Mouse (Mus musculus) thymus, postnatal 25 days (tissue): ENCODE measurements around the gene Gtf3c5.

ENCODE experiments used
- DNase-seq: peaks from one replicate; pipeline ENCODE4 v3.0.0; 2022

Gene Gtf3c5

GRCm38 (mm10) chr2:28583651-28584050 is at the start of gene Gtf3c5:
Gene Gtf3c5, minus strand, starts transcription at chr2:28583751.
- DNase-seq = no peak

DNA sequence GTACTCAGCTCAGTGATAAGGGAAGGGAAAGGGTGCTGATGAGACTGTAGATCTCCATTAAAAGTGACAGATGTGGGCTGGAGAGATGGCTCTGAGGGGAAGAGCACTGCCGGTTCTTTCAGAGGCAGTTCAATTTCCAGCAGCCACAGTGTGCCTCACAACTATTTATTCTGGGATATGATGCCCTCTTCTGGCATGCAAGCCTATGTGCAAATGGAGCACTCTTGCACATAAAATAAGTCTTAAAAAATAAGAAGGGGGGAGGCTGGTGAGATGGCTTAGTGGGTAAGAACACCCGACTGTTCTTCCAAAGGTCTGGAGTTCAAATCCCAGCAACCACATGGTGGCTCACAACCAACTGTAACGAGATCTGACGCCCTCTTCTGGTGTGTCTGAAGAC is 49.6 kb upstream of the Gtf3c5 start:
- no peak for DNase-seq

DNA sequence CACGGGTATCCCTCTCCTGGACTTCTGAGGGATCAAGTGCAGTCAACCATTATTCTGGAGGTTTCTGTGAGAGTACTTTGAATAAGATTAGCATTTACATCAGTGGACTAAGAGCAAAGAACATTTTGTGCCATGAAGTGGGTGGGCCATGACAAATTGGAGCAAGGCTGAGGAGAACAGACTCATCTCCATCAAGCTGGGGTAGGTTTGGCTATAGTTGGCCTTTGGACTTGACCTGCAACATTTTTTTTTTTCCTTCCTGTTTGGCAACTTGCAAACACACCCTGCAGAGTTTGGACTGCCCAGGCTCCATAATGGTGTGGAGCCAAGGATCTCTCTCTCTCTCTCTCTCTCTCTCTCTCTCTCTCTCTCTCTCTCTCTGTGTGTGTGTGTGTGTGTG is 49.1 kb upstream of the Gtf3c5 start:
- no peak for DNase-seq

GRCm38 (mm10) chr2:28629911-28630381 is 46.4 kb upstream of the Gtf3c5 start:
- no peak for DNase-seq

DNA sequence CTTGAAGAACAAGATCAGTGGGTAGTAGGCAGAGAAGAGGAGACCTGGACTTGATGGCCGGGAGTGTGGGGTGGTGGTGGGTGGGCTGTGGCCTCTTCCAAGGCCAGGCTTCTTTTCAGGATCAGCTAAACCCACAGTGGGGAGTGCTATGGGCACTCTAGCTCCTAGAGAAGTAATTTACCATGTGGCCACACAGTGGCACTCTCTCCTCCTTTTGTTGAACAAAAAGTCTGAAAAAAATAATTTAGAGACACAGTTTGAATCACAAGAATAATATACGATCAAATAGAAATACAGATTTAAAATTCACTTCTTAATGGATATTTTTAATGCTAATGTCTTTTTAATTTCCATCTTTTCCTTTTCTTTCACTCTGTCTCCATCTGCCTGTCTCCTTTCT is 44.5 kb upstream of the Gtf3c5 start:
- peak; percentile 11 for DNase-seq

GRCm38 (mm10) chr2:28626038-28626437 is 42.5 kb upstream of the Gtf3c5 start:
- no peak for DNase-seq

DNA sequence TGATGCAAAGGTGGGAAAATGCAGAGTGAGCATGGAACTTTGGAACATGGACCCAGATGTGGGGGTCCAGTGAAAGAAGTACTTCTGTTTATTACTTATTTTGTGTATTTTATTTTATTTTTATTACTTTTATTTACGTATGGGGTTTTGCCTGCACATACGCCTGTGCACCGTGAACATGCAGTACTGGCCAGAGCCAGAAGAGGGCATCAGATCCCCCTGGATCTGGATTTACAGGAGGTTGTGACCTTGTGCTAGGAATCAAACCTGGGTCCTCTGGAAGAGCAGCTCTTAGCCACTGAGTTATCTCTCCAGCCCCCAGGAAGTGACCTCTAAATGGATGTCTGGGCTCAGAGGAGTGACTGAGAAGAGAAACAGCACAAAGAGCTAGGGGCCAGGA is 41.3 kb upstream of the Gtf3c5 start:
- peak; percentile 12 for DNase-seq

DNA sequence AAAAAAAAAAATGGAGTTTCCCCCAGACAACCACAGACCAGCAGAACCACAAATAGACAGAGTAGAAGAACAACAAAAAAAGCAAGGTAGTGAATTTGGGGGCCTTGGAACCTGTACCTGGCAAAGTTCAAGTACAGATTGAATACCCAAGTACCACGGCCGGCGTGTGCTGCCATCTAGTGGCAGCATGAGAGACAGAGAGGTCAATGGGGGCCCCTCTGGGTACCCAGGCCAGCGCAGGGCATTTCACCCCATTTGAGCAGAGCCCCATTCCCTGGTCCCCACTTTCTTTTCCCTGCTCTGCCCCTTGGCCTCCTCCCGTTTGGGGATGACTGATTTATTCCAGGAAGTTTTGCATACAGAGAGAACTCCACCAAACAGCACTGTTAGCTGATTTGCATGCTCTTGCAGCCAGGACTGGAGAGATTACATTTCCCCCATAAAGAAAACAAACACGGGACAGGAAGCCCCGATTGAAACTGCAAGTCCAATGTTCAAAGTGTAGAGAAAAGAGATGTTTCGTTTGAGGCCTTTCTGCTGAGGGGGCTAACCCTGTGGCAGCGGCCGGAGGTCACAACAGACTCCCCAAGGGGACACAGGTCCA is 39.1 kb upstream of the Gtf3c5 start:
- peak; percentile 46 for DNase-seq

DNA sequence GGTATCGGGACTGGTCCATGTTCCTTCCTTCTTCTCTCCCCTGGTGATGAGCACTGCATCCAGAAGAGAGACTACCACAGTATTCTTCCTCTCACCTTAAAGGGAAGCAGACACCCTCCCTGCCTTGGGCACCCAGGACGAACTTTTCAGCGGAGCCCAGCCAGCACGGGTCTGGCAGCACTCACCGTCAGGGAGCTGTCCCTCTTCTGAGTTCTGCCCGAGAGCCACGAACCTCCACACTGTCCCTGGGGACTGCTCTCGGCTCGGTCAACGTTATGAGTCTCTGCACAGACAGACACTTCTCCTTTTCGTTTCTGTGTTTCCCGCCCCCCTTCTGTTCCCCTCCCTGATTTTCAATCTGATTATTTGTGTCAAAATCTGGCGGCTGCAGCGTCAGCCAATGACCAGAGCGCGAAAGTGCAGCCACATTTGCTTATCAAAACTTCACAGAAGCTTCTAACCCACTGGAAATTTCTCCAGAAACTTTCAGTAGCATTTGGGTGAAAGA is 38.2 kb upstream of the Gtf3c5 start, which contains the start of gene Gfi1b:
Gene Gfi1b (minus strand): TSS at position 319 of the 508 bp plus-strand sequence.
- no peak for DNase-seq

GRCm38 (mm10) chr2:28621111-28621510 is 37.6 kb upstream of the Gtf3c5 start:
- no peak for DNase-seq

- no peak for DNase-seq
Measured at GRCm38 (mm10) chr2:28620522-28620921, 37.0 kb upstream of the Gtf3c5 start.

DNA sequence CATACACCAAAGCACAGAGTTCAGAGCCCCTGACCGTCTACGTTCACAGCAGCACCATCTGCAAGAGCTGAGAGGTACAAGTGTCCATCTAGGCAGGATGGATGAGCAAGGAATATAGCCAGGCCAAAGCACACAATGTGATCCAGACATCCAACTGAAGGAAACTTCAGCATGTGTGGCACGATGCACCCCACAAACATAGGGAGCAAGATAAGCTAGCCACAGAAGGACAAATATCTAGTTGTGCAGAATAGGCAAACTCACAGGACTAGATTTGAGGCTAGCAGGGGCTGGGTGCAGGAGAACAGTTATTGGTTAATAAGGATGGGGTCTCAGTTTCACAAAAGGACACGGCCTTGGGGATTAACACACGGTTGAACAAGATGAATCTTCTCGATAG is 35.8 kb upstream of the Gtf3c5 start:
- no peak for DNase-seq

DNA sequence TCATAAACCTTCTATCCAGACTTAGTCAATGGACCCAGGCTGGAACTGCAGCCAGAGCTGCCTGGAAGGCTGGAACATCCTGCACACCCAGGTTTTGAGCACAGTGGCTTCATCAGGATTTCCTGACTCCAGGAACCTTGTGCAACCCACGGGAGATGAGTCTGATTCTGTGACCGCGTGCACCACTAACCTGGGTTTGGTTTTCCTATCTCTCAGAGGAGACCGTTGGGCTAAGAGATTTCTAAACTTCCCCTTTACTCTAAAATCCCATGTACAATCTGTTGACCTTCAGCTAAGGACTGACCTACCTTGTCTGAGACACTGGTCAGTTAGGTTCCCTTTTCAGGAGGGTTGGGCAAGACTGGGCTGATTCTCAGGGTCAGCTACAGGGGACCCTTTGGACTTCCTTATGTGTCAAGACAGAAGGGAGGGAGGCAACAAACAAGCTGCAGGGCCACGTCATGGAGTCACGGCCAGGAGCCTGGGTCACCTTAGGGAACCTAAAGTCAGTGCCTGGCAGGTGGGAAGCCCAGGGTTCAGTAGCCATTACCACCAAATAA is 35.3 kb upstream of the Gtf3c5 start:
- no peak for DNase-seq

DNA sequence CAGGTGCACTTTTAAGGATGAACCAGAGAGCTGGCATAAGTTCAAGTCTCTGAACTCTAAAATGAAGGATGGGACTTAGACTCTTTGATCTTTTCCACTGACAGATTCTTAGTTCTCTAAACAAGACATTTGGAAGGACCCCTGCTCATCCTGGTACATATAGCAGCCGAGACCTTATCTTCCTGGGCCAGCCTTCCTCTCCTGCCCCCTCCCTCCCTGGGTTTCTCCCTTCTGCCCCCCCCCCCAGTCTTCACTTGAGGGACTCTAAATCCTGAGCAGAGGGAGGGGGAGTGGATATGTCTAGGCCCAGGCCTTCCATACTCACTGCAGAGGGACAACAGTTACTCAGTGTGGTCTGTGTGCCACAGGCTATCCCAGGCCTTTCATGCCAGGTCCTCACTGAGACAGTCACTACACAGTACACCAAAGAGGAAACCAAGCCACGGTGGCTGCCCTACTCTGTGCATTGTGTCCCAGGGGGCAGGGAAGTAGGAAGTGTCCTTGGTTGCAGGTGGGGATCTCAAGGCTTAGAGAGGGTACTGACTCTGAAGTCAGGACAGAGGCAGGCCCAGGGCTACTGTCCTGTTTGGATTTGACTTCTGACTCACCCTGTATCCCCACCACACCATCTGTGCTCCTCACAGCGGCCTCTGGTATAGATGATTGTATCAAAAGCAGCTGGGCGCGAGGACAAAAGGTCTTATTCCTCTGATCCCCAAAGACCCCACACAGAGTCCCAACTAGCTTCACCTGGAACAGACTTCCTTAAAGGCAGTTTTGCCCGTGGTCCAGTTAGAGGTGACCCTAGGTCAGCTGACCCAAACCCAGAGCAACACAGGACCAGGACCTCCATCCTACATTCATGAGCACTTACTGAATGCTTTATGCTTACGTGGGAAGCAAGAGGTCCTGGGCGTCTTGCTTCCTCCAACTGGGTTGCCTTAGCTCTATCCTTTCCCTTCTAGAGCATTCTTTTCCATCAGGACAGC is 34.2 kb upstream of the Gtf3c5 start:
- no peak for DNase-seq

DNA sequence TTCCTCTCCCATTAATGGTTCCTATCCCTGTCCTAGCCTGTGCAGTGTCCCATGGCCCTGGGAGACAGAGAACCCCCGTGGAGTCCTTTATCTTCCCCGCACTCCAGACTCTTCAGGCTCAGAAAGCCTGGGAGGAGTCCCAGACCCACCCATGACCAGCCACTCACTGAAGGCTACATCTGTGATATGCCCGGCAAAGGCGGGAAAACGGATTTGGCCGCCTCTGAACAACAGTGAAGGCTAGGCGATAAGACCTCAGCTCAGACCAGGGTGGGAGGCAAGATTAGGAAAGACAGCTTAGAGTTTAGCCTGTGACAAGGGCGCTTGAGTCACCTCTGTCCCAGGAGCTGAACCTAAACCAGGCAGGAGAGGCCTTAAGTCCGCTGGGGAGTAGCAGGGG is 33.3 kb upstream of the Gtf3c5 start:
- no peak for DNase-seq

- DNase-seq = peak; percentile 26
Measured at GRCm38 (mm10) chr2:28616358-28616757, 32.8 kb upstream of the Gtf3c5 start.

GRCm38 (mm10) chr2:28613599-28613998 is 30.0 kb upstream of the Gtf3c5 start:
- no peak for DNase-seq

GRCm38 (mm10) chr2:28612436-28613063 is 29.0 kb upstream of the Gtf3c5 start:
- DNase-seq = no peak

- DNase-seq = no peak
Measured at GRCm38 (mm10) chr2:28611407-28611787, 27.8 kb upstream of the Gtf3c5 start.

- no peak for DNase-seq
Measured at GRCm38 (mm10) chr2:28610716-28611406, 27.3 kb upstream of the Gtf3c5 start.

DNA sequence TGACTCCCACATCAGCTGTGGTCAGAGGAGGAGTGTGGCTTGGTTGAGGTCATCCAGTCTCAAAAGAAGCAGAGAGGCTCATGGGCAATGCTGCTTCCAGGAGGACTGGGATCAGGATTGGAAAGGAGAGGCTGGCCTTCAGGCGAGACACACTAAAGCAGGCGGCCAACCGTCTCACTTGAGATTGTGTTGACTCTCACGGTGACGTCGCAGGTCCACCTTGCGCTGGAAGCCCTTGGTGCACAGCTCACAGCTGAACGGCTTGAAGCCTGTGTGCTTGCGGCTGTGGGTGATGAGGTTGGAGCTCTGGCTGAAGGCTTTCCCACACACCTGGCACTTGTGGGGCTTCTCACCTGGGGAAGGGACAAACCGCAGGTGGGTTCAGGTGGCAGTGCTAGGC is 26.3 kb upstream of the Gtf3c5 start:
- DNase-seq = no peak
